Mouse (Mus musculus) olfactory bulb, adult 2 months (tissue): Measurements from ENCODE around the gene Sf3a3. TPM values are rescaled to one million over a fixed set of nuclear protein-coding genes. Genes with fewer than 3 reads are reported as not detected.
A peak's percentile ranks its signal among the peaks of the same experiment; 100 is the strongest.
"Not testable (repeated sequence)": the region's sequence is repeated elsewhere in the genome, so short reads cannot be mapped to it uniquely, and the experiment has no call there.

Experiments used
- H3K27ac ChIP-seq: fragments of 200-500 bp; 2 replicates; pipeline ENCODE4 v1.5.1; 2012; ENCODE audit warnings: low read depth, low read length; ENCODE audit not compliant: insufficient read depth
- H3K4me1 ChIP-seq: fragments of 200-500 bp; 2 replicates; pipeline ENCODE4 v1.6.1; 2012; ENCODE audit warnings: low read length; ENCODE audit not compliant: control insufficient read depth, insufficient read depth
- H3K4me3 ChIP-seq: fragments of 200-500 bp; 2 replicates; pipeline ENCODE4 v1.5.1; 2012; ENCODE audit warnings: mild to moderate bottlenecking, low read depth, low read length, moderate library complexity; ENCODE audit not compliant: insufficient read depth
- CTCF ChIP-seq: fragments of 200-500 bp; IDR thresholded peaks from 2 replicates; pipeline ENCODE4 v1.5.1; 2012; ENCODE audit warnings: low read depth, mild to moderate bottlenecking, low read length, moderate library complexity; ENCODE audit not compliant: insufficient read depth
- POLR2A ChIP-seq: fragments of 200-500 bp; IDR thresholded peaks from 2 replicates; pipeline ENCODE4 v1.6.1; 2012; ENCODE audit warnings: mild to moderate bottlenecking, low read depth, low read length, moderate library complexity; ENCODE audit not compliant: insufficient read depth
- WGBS: fragments of 180-500 bp; shearing (Covaris S2); methylation state at CpG from one replicate; pipeline ENCODE4 v1.1.7; 2018; 5-methylcytosine and 5-hydroxymethylcytosine counted together
- polyA plus RNA-seq: library from polyadenylated mRNA; stranded (reverse); fragments of >200 nt; gene quantifications from 2 replicates; pipeline ENCODE4 v1.2.4, GENCODE M21; 2012; ENCODE audit warnings: low replicate concordance; ENCODE audit not compliant: missing spikeins, insufficient read depth, insufficient read length

The Sf3a3 gene
- polyA plus RNA-seq, 1 experiment, result not detected

DNA sequence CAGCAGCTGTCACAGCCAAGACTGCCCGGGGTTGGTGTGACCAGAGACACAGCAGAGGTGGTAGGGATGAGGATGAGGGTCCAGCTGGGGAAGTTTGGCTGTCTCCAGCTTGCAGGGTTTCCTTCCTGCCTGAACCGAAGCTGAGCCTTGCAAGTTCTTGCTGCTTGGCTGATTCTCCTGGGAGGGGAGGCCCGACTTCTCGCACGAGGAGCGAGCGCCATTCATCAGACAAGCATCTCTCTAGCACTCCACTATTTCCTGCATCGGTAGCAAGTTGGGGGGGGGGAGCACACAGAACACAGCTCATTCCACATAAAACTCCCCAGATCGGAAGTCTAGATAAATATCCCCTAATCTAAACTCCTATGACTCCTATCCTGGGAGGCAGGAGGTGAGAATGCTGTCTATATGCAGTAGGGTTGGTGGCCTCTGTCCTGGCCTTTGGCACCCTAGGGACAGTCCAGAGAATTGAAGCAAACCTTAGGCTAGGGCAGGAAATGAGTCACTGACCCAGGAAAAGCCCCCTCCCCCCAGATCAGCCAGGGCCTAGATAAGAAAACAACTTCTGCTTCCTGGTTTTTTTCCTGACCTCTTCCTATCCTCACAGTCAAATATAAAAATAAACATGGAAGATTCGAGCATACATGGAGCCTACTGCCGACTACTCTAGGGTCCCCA, 9.6 kb upstream of the Sf3a3 start:
- H3K27ac ChIP-seq, result no peak overlapping the region
- 49% methylated on average over 11 of the region's 11 CpGs for WGBS
- H3K4me3 ChIP-seq, result no peak overlapping the region
- H3K4me1 ChIP-seq, result peaks cover 50% of the 10 kb centered on the region
- TF ChIP-seq CTCF (no peak), POLR2A (no peak)

DNA sequence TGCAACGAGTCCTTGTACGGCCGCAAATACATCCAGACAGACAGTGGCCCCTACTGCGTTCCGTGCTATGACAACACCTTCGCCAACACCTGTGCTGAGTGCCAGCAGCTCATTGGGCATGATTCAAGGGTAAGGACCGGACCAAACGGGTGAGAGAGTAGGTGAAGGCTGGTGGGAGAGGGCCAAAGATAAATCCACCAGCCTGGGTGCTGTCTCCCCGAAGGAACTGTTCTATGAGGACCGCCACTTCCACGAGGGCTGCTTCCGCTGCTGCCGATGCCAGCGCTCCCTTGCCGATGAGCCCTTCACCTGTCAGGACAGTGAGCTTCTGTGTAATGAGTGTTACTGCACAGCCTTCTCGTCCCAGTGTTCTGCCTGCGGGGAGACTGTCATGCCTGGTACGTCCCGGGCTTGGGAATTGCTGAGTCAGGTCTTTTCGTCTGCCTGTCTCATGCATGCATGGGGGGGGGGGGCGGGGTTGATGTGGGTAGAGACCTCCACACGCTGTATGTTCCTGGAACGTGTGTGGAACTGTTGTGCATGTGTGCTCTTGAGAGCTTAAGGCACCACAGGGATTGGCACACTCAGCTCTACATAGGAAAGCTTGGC, 8.8 kb upstream of the Sf3a3 start:
- WGBS, result 87% methylated on average over 23 of the region's 23 CpGs
- H3K4me3 ChIP-seq, result no peak overlapping the region
- H3K27ac ChIP-seq, result no peak overlapping the region
- H3K4me1 ChIP-seq, result peaks cover 46% of the 10 kb centered on the region
- TF ChIP-seq CTCF, result no peak
- TF ChIP-seq POLR2A, result no peak

DNA sequence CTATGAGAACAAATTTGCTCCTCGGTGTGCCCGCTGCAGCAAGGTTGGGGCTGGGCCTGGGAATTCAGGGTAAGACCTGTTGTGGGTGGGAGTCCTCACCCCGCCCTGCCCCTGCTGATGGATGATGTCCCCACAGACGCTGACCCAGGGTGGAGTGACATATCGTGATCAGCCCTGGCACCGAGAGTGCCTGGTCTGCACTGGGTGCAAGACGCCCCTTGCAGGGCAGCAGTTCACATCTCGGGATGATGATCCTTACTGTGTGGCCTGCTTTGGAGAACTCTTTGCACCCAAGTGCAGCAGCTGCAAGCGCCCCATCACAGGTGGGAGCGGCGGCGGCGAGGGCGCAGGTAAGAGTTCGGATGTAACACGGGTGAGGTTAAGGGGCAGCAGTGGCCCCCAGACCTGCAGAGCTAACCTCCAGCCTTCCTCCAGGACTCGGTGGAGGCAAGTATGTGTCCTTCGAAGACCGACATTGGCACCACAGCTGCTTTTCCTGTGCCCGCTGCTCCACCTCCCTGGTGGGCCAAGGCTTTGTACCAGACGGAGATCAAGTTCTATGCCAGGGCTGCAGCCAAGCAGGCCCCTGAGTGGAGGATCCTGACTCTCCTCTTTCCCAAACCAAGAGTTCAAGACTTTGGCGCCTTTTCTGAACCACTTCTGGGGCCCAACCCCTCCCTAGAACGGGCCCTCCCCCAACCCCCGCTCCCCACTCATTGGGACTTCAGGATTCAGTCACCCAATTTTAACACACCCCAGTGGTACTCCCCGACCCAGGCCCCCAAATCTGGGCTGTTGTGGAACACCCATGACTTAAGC, 7.0 kb upstream of the Sf3a3 start:
- H3K27ac ChIP-seq, H3K4me3 ChIP-seq: not testable (repeated sequence)
- 92% methylated on average over 25 of the region's 25 CpGs for WGBS
- peaks cover 37% of the 10 kb centered on the region for H3K4me1 ChIP-seq

DNA sequence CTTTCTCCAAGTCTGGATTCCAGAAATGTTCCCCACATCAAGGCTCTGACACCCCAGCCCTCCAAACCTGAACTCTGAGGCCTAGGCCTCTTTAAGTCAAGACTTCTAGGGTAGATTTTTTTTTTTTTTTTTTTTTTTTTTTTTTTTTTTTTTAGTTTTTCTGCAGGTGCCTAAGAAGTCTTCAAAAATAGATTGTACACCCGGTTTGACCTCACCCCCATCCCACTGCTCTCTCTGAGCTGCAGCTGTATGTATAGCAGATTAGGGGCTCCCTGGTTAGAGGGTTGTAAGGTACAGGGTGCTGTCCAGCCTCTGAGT, 6.4 kb upstream of the Sf3a3 start:
- Histone ChIP-seq H3K4me1 (peaks cover 37% of the 10 kb centered on the region), H3K4me3 (peak overlapping the region; percentile 53; the same call in 1 of the 2 replicates)
- 19% methylated on average over 1 of the region's 1 CpGs for WGBS
- H3K27ac ChIP-seq, result not testable (repeated sequence)

DNA sequence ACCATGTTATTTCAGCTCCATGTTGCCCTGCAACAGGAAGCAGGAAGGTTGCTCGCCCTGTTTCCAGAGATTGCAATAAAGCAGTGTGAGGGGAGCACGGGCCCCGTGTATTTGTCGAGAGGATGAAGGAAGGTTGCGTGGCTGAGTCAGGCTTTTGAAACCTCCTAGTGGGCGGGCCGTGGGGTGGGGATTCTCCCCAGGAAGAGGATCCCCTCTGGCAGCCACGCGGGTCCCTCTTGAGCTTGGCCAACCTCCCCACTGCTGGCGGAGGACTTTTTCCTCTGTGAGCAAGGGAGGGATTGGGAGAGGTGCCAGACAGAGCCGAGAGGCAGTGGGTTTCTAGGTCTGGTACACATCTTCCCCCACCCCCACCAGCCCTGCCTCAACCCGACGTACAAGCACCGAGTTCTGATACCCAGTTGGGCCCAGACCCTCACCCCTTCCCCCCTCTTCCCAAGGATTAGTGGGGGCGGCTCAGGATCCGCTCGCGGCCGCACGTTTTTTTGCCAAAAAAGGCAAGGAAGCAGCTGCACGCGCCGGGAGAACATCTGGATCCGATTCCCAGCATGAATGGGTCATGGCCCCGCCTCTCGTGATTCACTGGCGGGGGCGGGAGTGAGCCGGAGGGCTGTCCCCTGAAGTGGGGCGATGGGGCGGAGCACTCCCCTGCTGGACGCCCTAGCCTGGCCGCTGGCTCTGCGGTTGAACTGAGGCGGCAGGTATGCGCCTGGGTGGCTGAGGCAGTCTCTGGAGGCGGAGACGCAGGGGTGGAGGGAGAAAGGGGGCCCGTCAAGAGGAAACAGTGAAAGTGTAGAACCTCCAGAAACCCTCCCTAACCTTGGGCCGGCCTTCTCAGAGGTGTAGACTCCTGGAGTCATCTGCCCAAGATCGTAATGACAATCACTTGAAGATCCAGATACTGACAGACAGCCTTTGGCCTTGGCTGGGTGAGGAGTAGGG, 5.8 kb upstream of the Sf3a3 start:
- 4% methylated on average over 41 of the region's 41 CpGs for WGBS
- TF ChIP-seq CTCF, result no peak
- no peak for TF ChIP-seq POLR2A
- Histone ChIP-seq H3K4me1 (peaks cover 31% of the 10 kb centered on the region), H3K27ac (peak overlapping the region; percentile 76), H3K4me3 (peak overlapping the region; percentile 53)

DNA sequence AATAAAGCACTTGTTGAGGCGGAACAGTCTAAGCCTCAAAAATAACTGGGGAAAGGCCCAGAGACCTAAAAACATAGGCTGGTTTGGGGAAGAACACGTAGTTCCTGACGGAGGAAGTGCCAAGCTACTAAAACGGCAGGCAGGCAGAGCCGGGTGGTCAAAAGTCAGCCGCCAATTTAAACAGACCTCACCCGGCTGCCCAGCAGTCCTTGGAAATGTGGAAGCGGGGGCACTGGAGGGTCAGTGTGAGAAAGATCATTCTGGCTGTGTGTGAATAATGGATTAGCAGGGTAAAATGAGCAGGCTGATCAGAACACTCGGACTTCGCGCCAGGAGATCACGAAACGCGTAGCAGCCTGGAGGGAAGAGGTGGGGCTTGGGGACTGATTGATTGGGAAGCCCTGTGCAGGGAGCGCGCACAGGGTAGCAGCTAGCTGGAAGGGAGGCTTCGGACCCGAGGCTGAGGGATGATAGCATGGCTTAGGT, 4.6 kb upstream of the Sf3a3 start:
- no peak overlapping the region for H3K4me3 ChIP-seq
- 12% methylated on average over 18 of the region's 18 CpGs for WGBS
- no peak for TF ChIP-seq CTCF
- TF ChIP-seq POLR2A, result no peak
- peaks cover 23% of the 10 kb centered on the region for H3K4me1 ChIP-seq
- H3K27ac ChIP-seq, result no peak overlapping the region

DNA sequence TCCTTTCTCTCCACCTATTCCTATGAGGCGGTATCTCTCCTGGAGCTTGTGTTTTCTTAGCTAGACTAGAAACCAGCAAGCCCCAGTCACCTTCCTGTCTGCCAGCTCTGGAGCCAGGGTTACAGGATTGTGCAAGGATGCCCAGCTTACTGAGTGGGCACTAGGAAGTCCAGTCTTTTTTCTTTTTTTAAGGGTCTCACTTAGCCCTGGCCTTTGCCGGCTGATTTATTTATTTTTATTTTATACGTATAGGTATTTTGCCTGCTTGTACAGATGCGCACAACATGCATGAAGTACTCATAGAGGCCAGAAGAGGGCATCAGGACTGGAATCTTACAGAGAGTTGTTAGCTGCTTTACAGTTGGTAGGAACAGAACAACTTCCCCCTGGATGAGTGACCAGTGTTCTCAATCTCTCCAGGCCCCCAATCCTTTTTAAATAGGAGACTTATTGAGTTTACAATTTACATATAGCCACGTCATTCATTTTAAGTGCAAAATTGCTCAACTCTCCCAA, 3.7 kb upstream of the Sf3a3 start:
- Histone ChIP-seq H3K27ac (no peak overlapping the region), H3K4me1 (peaks cover 18% of the 10 kb centered on the region), H3K4me3 (no peak overlapping the region)
- WGBS, result 4% methylated on average over 5 of the region's 5 CpGs
- TF ChIP-seq CTCF (no peak), POLR2A (no peak)

DNA sequence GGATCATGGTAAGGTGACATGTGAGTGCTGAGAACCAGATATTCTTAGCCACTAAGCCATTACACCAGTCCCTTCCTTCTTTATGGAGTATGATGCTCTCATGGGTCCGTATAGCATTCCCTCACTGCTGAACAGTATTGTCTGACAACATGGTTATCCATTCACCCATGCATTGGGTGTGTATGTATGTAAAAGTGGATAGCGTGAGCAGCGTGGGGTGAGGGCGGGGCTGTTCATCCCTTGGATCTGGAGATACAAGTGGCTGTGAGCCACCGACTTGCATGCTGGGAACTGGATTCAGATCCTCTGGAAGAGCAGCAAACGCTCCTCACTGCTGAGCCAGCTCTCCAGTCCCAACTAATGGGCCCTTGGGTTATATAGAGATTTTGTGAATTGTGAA, 2.0 kb upstream of the Sf3a3 start:
- H3K4me3 ChIP-seq, result no peak overlapping the region
- no peak for TF ChIP-seq CTCF
- no peak for TF ChIP-seq POLR2A
- H3K4me1 ChIP-seq, result peaks cover 21% of the 10 kb centered on the region
- H3K27ac ChIP-seq, result no peak overlapping the region
- WGBS, result 78% methylated on average over 6 of the region's 6 CpGs

DNA sequence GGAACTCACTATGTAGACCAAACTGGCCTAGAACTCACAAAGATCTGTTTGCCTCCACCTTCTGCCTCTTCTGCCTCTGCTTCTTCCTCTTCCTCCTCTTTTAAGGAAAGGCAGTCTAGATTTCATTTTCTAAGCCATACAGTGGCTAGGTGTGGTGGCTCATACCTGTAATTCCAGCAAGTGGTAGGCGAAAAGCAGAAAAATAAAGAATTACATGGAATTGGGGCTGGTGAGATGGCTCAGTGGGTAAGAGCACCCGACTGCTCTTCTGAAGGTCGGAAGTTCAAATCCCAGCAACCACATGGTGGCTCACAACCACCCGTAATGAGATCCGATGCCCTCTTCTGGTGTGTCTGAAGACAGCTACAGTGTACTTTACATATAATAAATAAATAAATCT, 726 bp upstream of the Sf3a3 start:
- H3K4me1 ChIP-seq, result peaks cover 15% of the 10 kb centered on the region
- WGBS, result 70% methylated on average over 5 of the region's 5 CpGs
- H3K4me3 ChIP-seq, H3K27ac ChIP-seq: not testable (repeated sequence)
